Mouse (Mus musculus): ENCODE measurements around the gene Rnf181.

Rnf181 gene

GRCm38 (mm10) chr6:72361121-72361551 lies 5.6 kb downstream of the Rnf181 start:
- intact Hi-C loops (cut with DNase I), result loop anchor here (5.0 kb wide), 1 partner anchor 46 kb away; no protein-coding TSS in a partner anchor

- intact Hi-C loops (cut with DNase I), result loop anchor here (5.0 kb wide), 1 partner anchor 47 kb away; no protein-coding TSS in a partner anchor
These were observed 6.2 kb downstream of the Rnf181 start for GRCm38 (mm10) chr6:72360599-72360935.

GRCm38 (mm10) chr6:72359891-72360598 lies 6.7 kb downstream of the Rnf181 start:
- intact Hi-C loops (cut with DNase I), result loop anchor here (5.0 kb wide), 1 partner anchor 47 kb away; no protein-coding TSS in a partner anchor

GRCm38 (mm10) chr6:72359343-72359742 lies 7.4 kb downstream of the Rnf181 start:
- intact Hi-C loops (cut with DNase I), result no loop called here

- intact Hi-C loops (cut with DNase I), result no loop called here
These were observed 8.5 kb downstream of the Rnf181 start for GRCm38 (mm10) chr6:72358086-72358764.

GRCm38 (mm10) chr6:72357164-72358079 lies 9.3 kb downstream of the Rnf181 start:
- intact Hi-C loops (cut with DNase I), result no loop called here

GRCm38 (mm10) chr6:72356001-72356532 lies 10.7 kb downstream of the Rnf181 start:
- intact Hi-C loops (cut with DNase I), result no loop called here

GRCm38 (mm10) chr6:72355066-72355911 lies 11.5 kb downstream of the Rnf181 start, which contains the start of gene Tmem150a:
Gene Tmem150a, plus strand, starts transcription at chr6:72355447.
- intact Hi-C loops (cut with DNase I), result no loop called here

GRCm38 (mm10) chr6:72354025-72354424 lies 12.7 kb downstream of the Rnf181 start:
- intact Hi-C loops (cut with DNase I), result no loop called here

GRCm38 (mm10) chr6:72352636-72353405 lies 13.9 kb downstream of the Rnf181 start:
- intact Hi-C loops (cut with DNase I), result no loop called here

GRCm38 (mm10) chr6:72350214-72350613 lies 16.5 kb downstream of the Rnf181 start:
- intact Hi-C loops (cut with DNase I), result no loop called here

GRCm38 (mm10) chr6:72348411-72348810 lies 18.3 kb downstream of the Rnf181 start:
- intact Hi-C loops (cut with DNase I), result no loop called here

- intact Hi-C loops (cut with DNase I), result no loop called here
These were observed 19.4 kb downstream of the Rnf181 start, which contains the start of gene 0610030E20Rik for GRCm38 (mm10) chr6:72347166-72347941. Gene 0610030E20Rik, plus strand, starts transcription at chr6:72347317.

GRCm38 (mm10) chr6:72346261-72346660 lies 20.5 kb downstream of the Rnf181 start:
- intact Hi-C loops (cut with DNase I), result no loop called here

- intact Hi-C loops (cut with DNase I), result no loop called here
These were observed 21.1 kb downstream of the Rnf181 start for GRCm38 (mm10) chr6:72345633-72346032.

GRCm38 (mm10) chr6:72345074-72345567 lies 21.6 kb downstream of the Rnf181 start, which contains the start of gene Usp39:
Gene Usp39, minus strand, starts transcription at chr6:72345184.
- intact Hi-C loops (cut with DNase I), result no loop called here

GRCm38 (mm10) chr6:72344396-72345073 lies 22.2 kb downstream of the Rnf181 start:
- intact Hi-C loops (cut with DNase I), result no loop called here

- intact Hi-C loops (cut with DNase I), result no loop called here
These were observed 26.3 kb downstream of the Rnf181 start for GRCm38 (mm10) chr6:72340481-72340880.
